Mouse (Mus musculus) CH12.LX (cell line): ENCODE measurements around the gene Meaf6.

ENCODE experiments used
- CHD2 ChIP-seq: IDR thresholded peaks from 2 replicates; pipeline ENCODE4 v1.6.1; 2011; ENCODE audit warnings: low read length, improper control_type of control experiment
- CTCF ChIP-seq, 2 experiments: IDR thresholded peaks in 1 of 2; conservative IDR thresholded peaks in 1 of 2; 2 replicates each; pipeline ENCODE4 v1.5.1; 2011 to 2012; ENCODE audit warnings: low read depth in 2 of 2, low read length in 2 of 2, improper control_type of control experiment in 1 of 2, inconsistent platforms in 1 of 2, mild to moderate bottlenecking in 1 of 2, moderate library complexity in 1 of 2
- EP300 ChIP-seq: IDR thresholded peaks from 2 replicates; pipeline ENCODE4 v1.6.1; 2011; ENCODE audit warnings: low read length, improper control_type of control experiment
- HCFC1 ChIP-seq: IDR thresholded peaks from 2 replicates; pipeline ENCODE4 v1.6.1; 2012; ENCODE audit warnings: low read depth, mild to moderate bottlenecking, inconsistent platforms, low read length, improper control_type of control experiment
- IRF4 ChIP-seq: IDR thresholded peaks from 2 replicates; pipeline ENCODE4 v1.6.1; 2014; ENCODE audit warnings: low read depth, mild to moderate bottlenecking, inconsistent platforms, low read length, improper control_type of control experiment
- JUND ChIP-seq: conservative IDR thresholded peaks from 2 replicates; pipeline ENCODE4 v1.6.1; 2011; ENCODE audit warnings: low read depth, low read length, improper control_type of control experiment
- NRF1 ChIP-seq: IDR thresholded peaks from 2 replicates; pipeline ENCODE4 v1.6.1; 2014; ENCODE audit warnings: low read depth, mild to moderate bottlenecking, inconsistent platforms, low read length, improper control_type of control experiment, moderate library complexity
- POLR2A ChIP-seq: IDR thresholded peaks from 2 replicates; pipeline ENCODE4 v1.6.1; 2011; ENCODE audit warnings: low read depth, mild to moderate bottlenecking, improper control_type of control experiment, low read length
- RAD21 ChIP-seq: IDR thresholded peaks from 2 replicates; pipeline ENCODE4 v1.6.1; 2011; ENCODE audit warnings: low read depth, mild to moderate bottlenecking, low read length, improper control_type of control experiment, moderate library complexity
- SMC3 ChIP-seq: IDR thresholded peaks from 2 replicates; pipeline ENCODE4 v1.6.1; 2011; ENCODE audit warnings: low read depth, low read length, improper control_type of control experiment

GRCm38 (mm10) chr4:125136303-125136888 is 51.5 kb downstream of the Meaf6 start:
- TF ChIP-seq CTCF (conservative IDR thresholded peaks at IDR 0.05 in 1 of 2, IDR thresholded peaks at IDR 0.05 in 1 of 2; ENCODE audit: low read depth in 2 of 2, low read length in 2 of 2) (no peak), NRF1 (no peak), HCFC1 (no peak), SMC3 (no peak), RAD21 (no peak), EP300 (no peak), POLR2A (no peak), JUND (no peak), IRF4 (no peak), CHD2 (no peak)
